Mouse (Mus musculus) E14TG2a.4 (cell line): ENCODE results near the gene Rpl11.

ENCODE experiments used
- H3K27me3 ChIP-seq: 2 replicates; pipeline ENCODE4 v1.6.1; 2014; ENCODE audit warnings: low read length, control low read depth; ENCODE audit not compliant: insufficient read depth
- H3K36me3 ChIP-seq: 2 replicates; pipeline ENCODE4 v1.6.1; 2014; ENCODE audit warnings: low read length, control low read depth; ENCODE audit not compliant: insufficient read depth
- H3K4me1 ChIP-seq: replicated peaks from 2 replicates; pipeline ENCODE4 v1.6.1; 2014; ENCODE audit warnings: low read depth, low read length, control low read depth
- H3K4me3 ChIP-seq: replicated peaks from 2 replicates; pipeline ENCODE4 v1.5.1; 2014; ENCODE audit warnings: mild to moderate bottlenecking, low read length
- H3K9me3 ChIP-seq: 2 replicates; pipeline ENCODE4 v1.6.1; 2014; ENCODE audit warnings: low read length, control low read depth
- CTCF ChIP-seq: conservative IDR thresholded peaks from 2 replicates; pipeline ENCODE4 v1.5.1; 2014; ENCODE audit warnings: low read length
- NANOG ChIP-seq: IDR thresholded peaks from 2 replicates; pipeline ENCODE4 v1.6.1; 2014; ENCODE audit warnings: borderline replicate concordance, low read length, mixed read lengths
- POU5F1 ChIP-seq: IDR thresholded peaks from 2 replicates; pipeline ENCODE4 v1.6.1; 2014; ENCODE audit warnings: low read length, borderline replicate concordance

Rpl11 gene

DNA sequence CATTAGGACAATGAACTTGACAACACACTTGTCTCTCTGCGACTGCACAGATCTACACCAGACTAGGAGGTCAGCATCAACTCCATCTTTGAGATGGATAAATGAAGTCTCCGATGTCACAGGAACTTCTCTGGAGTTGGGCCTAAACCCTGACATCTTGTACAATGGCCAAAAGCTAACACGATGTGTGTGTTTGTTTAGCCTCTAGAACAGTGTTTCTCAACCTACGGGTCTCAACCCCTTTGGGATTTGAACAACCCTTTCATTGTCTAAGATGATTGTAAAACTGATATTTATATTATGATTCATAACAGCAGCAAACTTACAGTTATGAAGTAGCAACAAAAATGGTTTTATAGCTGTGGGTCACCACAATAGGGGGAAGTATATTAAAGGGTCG, 4.7 kb upstream of the Rpl11 start:
- H3K27me3 ChIP-seq = peaks cover 15% of the 10 kb centered on the region; the same call in 1 of the 2 replicates
- peaks cover 8% of the 10 kb centered on the region for H3K4me1 ChIP-seq
- no peaks in the 10 kb centered on the region for H3K9me3 ChIP-seq
- H3K36me3 ChIP-seq = no peaks in the 10 kb centered on the region
- no peak overlapping the region for H3K4me3 ChIP-seq
- no peak for TF ChIP-seq POU5F1
- TF ChIP-seq CTCF = no peak
- TF ChIP-seq NANOG = no peak

DNA sequence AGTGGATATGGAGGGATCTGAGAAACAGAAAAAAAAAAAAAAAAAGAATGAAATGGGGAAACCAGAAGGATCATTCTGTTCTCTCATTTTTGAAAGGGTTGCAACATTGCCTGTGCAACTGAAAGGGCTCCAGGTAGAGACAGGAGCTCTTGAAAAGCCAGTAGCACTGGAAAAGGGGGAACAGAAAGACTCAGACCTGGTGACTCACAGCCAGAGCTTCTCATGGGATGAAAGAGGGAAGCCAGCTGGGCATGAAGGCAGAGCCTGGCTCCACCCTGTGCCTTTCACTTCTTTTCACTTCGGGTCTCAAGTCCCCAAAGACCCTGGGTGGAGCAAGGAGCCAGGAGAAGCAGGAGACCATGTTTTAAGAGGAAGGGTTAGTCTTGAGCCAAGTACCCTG, 2.8 kb upstream of the Rpl11 start:
- Histone ChIP-seq H3K27me3 (peaks cover 13% of the 10 kb centered on the region; the same call in 1 of the 2 replicates), H3K4me3 (no peak overlapping the region)

DNA sequence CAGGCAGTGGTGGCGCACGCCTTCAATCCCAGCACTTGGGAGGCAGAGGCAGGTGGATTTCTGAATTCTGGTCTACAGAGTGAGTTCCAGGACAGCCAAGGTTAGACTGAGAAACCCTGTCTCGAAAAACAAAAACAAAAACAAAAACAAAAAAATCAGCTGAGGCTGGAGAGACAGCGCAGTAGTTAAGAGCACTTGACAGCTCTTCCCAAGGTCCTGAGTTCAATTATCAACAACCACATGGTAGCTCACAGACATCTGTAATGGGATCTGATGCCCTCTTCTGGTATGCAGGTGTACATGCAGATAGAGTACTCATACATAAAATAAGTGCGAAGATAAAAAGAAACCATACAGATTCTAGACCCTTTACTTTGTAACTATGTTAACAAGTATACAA, 615 bp upstream of the Rpl11 start:
- 0 out of 2 replicates have a peak overlapping the region, but pooled peaks have one; percentile 98 for H3K4me3 ChIP-seq
- peaks cover 35% of the 10 kb centered on the region for H3K4me1 ChIP-seq
- H3K27me3 ChIP-seq = peaks cover 13% of the 10 kb centered on the region; the same call in 1 of the 2 replicates
- TF ChIP-seq CTCF = peak; percentile 58
- TF ChIP-seq POU5F1 = no peak
- H3K36me3 ChIP-seq = peaks cover 39% of the 10 kb centered on the region
- no peaks in the 10 kb centered on the region for H3K9me3 ChIP-seq

More for the DNA sequence above, 2.8 kb upstream of the Rpl11 start:
- no peak for TF ChIP-seq POU5F1
- no peak for TF ChIP-seq CTCF
- TF ChIP-seq NANOG = no peak
- peaks cover 13% of the 10 kb centered on the region for H3K4me1 ChIP-seq
- peaks cover 17% of the 10 kb centered on the region for H3K36me3 ChIP-seq
- H3K9me3 ChIP-seq = no peaks in the 10 kb centered on the region

DNA sequence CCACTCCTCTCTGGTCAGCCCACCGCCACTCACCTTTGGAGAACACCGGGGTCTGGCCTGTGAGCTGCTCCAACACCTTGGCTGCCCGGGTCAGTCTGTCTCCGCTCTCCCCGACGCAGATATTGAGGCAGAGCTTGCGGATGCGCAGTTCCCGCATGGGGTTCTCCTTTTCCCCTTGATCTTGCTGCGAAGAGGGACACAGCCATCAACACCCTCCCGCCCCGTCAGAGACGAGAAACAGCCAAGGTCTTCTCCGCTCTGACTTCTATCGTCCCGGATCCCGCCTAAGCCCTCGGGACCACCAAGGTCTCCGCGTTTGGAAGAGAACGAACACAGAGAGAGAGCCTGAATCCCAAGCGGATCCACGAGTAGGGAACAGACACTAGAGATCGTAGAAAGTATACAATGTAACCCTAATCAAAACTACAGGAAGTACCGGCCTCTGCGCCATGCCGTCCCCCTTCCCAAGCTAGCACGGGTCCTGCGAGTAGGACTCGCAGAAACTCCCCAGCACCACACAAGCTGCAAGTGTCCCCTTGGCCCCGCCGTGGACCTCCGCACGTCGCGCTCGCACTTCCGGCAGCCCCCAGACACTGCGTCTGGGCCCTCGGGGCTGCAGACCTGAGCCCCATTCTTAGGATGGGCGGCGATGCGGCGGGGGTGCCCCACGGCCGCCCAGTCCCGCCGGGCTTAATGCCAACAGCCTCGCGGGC, 538 bp downstream of the Rpl11 start:
- TF ChIP-seq POU5F1 = no peak
- no peak for TF ChIP-seq CTCF
- no peak for TF ChIP-seq NANOG
- H3K9me3 ChIP-seq = no peaks in the 10 kb centered on the region
- peaks cover 49% of the 10 kb centered on the region for H3K36me3 ChIP-seq
- H3K4me3 ChIP-seq = peak overlapping the region; percentile 98
- peaks cover 47% of the 10 kb centered on the region for H3K4me1 ChIP-seq
- H3K27me3 ChIP-seq = peaks cover 13% of the 10 kb centered on the region; the same call in 1 of the 2 replicates

DNA sequence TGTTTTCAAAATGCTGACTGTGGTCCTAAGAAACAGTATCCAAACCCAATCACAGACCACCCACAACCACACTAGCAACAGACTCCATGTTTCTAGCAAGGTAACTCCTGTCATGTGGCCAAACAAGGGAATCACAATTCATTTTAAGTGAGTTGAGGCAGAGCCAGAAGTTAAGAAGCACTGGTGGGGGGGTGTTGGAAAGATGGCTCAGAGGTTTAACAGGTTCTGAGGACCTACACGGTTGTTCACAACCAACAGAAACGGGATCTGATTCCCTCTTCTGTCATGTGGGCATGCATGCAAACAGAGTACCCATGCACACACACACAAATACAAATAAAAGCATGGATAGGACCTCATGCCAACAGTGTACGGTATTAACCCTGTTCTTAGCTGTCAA, 1.2 kb downstream of the Rpl11 start:
- Histone ChIP-seq H3K36me3 (peaks cover 55% of the 10 kb centered on the region), H3K9me3 (no peaks in the 10 kb centered on the region), H3K4me3 (peak overlapping the region; percentile 98), H3K4me1 (peaks cover 53% of the 10 kb centered on the region), H3K27me3 (peaks cover 13% of the 10 kb centered on the region; the same call in 1 of the 2 replicates)
- no peak for TF ChIP-seq POU5F1
- no peak for TF ChIP-seq CTCF
- TF ChIP-seq NANOG = no peak

DNA sequence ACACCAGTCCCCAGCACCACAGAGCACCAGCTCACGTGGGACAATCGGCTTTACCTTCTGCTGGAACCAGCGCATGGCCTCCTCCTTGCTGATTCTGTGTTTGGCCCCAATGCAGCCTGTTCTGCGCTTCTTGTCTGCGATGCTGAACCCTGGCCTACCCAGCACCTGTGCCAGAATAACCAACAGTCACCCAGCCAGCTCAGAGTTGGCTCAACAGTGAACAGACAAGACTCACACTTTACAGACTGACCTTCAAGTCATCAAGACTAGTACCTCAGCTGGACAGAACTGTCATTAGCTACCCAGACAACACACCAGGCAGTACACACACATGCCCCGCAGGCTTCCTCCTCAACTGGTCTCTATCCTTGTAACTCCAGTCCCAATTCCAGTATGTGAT, 3.0 kb downstream of the Rpl11 start:
- Histone ChIP-seq H3K4me3 (peak overlapping the region; percentile 98), H3K36me3 (peaks cover 66% of the 10 kb centered on the region), H3K4me1 (peaks cover 63% of the 10 kb centered on the region), H3K27me3 (peaks cover 4% of the 10 kb centered on the region; the same call in 1 of the 2 replicates), H3K9me3 (no peaks in the 10 kb centered on the region)
- TF ChIP-seq NANOG = no peak
- no peak for TF ChIP-seq CTCF
- TF ChIP-seq POU5F1 = no peak

DNA sequence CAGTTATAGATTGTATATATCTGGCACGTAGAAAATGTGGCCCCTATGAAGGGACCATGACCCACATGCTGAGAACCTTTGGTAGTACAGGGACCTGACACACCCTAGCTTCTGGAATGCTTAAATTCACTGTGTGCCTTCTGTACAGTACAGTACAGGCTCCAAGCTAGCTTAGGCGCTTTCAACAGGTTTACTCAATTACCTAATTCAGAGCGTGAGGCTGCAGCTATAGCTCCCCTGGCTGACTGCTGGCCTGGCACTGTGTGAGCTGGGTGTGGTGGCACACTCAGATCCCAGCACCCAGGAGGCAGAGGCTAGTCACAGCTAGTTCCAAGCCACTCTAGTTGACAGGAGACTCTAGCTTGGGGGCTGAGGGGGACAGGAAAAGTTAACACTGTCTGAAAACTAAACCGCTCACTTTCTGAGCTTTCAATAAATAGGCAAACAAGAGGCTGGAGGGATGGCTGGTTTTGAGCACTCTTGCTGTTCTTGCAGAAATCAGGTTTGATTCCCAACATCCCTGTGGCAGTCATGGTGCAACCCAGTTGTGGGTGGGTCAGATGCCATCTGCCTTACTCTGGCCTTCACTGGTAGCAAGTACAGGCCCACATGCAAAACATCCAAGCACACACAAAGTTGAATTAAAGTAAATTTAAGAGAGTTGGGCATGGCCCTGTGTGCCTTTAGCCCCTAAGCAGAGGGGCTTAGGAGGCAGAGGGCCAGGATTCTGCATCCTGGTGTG, 4.8 kb downstream of the Rpl11 start:
- no peaks in the 10 kb centered on the region for H3K9me3 ChIP-seq
- H3K27me3 ChIP-seq = no peaks in the 10 kb centered on the region
- peaks cover 60% of the 10 kb centered on the region for H3K4me1 ChIP-seq
- TF ChIP-seq CTCF = no peak
- H3K4me3 ChIP-seq = peak overlapping the region; percentile 11; the same call in 1 of the 2 replicates
- H3K36me3 ChIP-seq = peaks cover 66% of the 10 kb centered on the region

DNA sequence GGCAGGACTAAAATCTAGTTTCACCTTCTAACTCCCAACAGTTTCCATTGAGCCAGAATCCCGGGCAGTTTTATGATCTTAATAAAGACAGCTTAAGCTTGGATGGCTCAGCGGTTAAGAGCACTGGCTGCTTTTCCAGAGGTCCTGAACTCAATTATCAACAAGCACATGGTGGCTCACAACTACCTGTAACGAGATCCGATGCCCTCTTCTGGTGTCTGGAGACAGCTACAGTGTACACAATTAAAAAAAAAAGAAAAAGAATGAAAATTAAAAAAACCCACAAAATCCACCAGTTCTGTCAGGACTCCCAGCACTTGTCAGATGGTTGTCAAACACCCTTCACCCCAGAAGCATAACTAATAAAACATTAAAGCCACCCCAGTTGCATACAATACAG, 5.6 kb downstream of the Rpl11 start:
- peaks cover 59% of the 10 kb centered on the region for H3K4me1 ChIP-seq
- H3K9me3 ChIP-seq = no peaks in the 10 kb centered on the region
- TF ChIP-seq NANOG = no peak
- no peak for TF ChIP-seq POU5F1
- TF ChIP-seq CTCF = no peak
- no peak overlapping the region for H3K4me3 ChIP-seq
- peaks cover 65% of the 10 kb centered on the region for H3K36me3 ChIP-seq
- H3K27me3 ChIP-seq = no peaks in the 10 kb centered on the region

DNA sequence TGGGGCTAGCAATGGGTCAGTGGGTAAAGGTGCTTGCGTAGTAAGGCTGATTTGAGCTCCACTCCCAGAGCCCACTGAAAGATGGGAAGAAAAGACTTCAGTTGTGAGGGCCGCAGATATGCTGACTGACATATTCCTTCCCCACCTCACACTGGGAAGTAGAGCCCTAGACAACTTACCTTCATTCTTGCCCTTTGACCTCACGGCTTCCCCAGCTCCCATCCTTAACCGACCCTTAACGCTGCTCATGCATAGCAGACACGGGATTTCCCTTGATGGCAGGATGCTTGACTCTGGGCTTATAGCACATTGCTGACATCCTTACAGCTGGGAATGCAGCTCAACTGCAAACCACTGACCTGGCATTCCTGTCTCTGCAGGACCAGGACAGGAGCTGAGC, 6.3 kb downstream of the Rpl11 start:
- TF ChIP-seq CTCF (no peak), NANOG (no peak), POU5F1 (no peak)
- no peak overlapping the region for H3K4me3 ChIP-seq

More for the DNA sequence above, 6.3 kb downstream of the Rpl11 start:
- Histone ChIP-seq H3K27me3 (no peaks in the 10 kb centered on the region), H3K4me1 (peaks cover 58% of the 10 kb centered on the region), H3K9me3 (no peaks in the 10 kb centered on the region), H3K36me3 (peaks cover 57% of the 10 kb centered on the region)
